Mouse (Mus musculus): ENCODE data around the gene Olfr64. TPM values are rescaled to one million over a fixed set of nuclear protein-coding genes. Genes with fewer than 3 reads are reported as not detected.

Olfr64 gene
- not detected for total RNA-seq (2023)

DNA sequence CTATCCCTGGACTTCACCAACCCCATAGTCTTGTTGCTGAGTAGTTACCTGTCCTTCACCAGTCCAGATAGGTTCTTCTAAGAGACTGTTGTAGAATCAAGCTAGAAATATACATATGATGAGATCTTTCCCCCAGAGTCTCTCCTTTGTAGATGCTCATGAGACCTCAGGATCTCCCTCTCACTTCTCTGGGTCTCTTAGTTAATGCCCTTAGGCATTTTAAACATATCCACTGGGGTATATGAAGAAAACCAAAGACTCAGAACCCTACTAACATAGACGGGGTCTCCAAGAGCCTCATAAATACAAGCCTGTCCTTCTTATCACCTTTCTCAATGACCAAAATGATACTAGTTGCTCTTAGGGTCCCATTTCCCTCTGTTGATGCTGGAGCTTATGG is at the start of gene Olfr64:
Olfr64 (minus strand) TSS at position 101 of the 400 bp plus-strand sequence.

DNA sequence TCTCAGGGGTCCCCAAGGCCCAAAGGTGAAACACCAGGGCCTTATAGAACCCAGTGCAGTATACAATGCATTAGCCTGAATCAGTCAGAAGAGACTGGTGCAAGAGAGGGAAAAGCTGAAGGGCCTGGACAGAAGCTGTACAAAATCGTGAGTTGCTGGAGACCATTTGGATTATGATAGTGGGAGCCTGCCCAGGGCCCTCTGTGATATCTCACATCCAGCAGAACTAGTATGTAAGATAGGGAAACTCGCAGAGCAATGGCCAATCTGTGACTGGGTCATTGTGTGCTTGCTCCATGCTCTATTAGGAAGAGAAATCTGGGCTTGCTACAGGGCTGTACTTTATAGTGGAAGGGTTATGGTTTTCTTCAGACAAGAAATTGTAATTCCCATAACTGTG is 40.0 kb upstream of the Olfr64 start, which contains the start of gene Olfr632:
Olfr632 (plus strand) TSS at position 84 of the 400 bp plus-strand sequence.

DNA sequence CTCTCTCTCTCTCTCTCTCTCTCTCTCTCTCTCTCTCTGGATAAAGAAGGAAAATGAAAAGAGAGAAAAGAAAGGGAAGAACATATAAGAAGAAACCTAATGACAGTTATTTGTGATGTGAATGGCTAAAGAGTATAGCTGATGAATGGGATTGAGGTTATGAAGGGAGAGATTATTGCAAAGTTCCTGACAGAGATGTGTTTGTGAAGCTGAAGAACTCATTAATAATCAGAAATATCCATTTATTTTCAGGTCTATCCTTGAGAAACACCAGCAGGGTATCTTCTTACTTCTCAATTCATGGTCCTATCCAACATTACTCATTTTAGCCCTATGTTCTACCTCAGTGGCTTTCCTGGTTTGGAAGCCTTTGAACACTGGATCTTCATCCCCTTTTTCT is 34.2 kb upstream of the Olfr64 start, which contains the start of gene Olfr631:
Olfr631 (plus strand) TSS at position 301 of the 400 bp plus-strand sequence.

DNA sequence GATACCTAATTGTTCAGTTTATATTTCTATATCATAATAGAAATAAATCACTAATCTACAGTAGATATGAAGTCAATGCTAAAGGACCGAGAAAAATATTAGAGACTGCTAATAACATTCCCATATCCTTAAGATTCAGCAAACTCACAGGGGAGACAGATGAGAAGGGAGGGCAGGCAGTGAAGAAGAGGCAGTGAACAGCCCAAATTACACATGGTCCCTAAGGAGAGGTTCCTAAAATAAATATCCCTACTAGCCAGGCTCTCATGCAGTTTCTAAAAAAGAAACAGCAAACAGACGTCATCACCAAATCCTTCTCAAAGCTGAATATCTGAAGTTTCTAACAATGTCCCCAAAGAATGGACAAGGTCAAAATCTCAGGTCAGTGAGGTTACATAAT is 8.9 kb upstream of the Olfr64 start, which contains the start of gene Olfr65:
Olfr65 (plus strand) TSS at position 301 of the 400 bp plus-strand sequence.

GRCm38 (mm10) chr7:103886152-103886551 is 8.1 kb downstream of the Olfr64 start, which contains the start of gene Olfr66:
TSS of gene Olfr66 (minus strand) at chr7:103886252.

GRCm38 (mm10) chr7:103853090-103853489 is 41.2 kb downstream of the Olfr64 start, which contains the start of gene Hbb-y:
TSS of gene Hbb-y (minus strand) at chr7:103853216.

DNA sequence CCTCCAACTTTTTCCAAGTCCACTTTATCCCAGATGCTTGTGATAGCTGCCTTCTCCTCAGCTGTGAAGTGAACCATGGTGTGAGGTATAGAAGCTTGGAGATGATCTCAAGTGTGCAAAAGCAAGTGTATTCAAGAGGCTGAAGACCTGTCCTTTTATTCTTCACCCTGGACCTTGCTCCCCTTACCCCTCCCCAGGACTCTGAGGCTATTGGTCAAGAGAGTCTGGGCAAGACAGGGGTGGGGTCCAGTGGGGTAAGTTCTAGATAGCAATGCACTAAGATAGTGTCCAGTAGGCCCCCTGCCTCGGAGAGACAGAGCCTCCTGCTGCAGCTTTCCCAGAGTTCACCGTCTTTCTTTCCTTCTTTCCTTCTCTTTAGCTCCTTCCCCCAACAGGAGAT is 51.3 kb downstream of the Olfr64 start, which contains the start of gene Hbb-bh1:
Hbb-bh1 (minus strand) TSS at position 131 of the 400 bp plus-strand sequence.

DNA sequence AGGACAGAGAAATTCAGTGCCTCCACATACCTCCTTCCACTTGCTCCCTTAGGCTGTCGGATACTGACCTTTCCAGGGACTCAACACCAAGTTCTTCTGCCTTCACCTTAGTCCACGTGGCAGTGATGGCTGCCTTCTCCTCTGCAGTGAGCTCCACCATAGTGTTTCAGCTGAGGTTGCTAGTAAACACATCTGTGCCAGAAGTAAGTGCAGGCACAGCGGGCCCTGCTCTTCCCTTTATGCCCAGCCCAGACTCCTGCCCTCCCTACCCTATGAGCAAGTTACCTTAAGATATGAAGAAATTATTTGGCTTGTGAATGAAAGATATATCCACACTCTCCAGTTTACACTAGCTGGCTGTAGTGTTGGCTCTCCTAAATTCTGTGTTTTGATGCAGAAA is 54.0 kb downstream of the Olfr64 start, which contains the start of gene Hbb-bh2:
Hbb-bh2 (minus strand) TSS at position 253 of the 400 bp plus-strand sequence.

Other genes with a start within 250 kb of the Olfr64 start
- not detected for gene Olfr623, start 230.8 kb downstream of the Olfr64 start, total RNA-seq (2023)
- under 1 TPM in 1 of 2 experiments, not detected in 1; 0.07 TPM for gene Olfr624, start 223.3 kb downstream of the Olfr64 start, total RNA-seq (2023)
- not detected for gene Olfr625-ps1, start 211.8 kb downstream of the Olfr64 start, total RNA-seq (2023)
- gene Olfr243, start 179.8 kb downstream of the Olfr64 start, total RNA-seq (2023), result not detected
- not detected for gene Olfr628, start 164.1 kb downstream of the Olfr64 start, total RNA-seq (2023)
- gene Olfr629, start 149.5 kb downstream of the Olfr64 start, total RNA-seq (2023), result not detected
- not detected for gene Olfr630, start 137.2 kb downstream of the Olfr64 start, total RNA-seq (2023)
- gene Olfr69, start 122.9 kb downstream of the Olfr64 start, total RNA-seq (2023), result not detected
- gene Olfr68, start 114.8 kb downstream of the Olfr64 start, total RNA-seq (2023), result not detected
- gene Olfr67, start 102.7 kb downstream of the Olfr64 start, total RNA-seq (2023), result not detected
- 100 to 1,000 TPM; 136 to 209 TPM for gene Hbb-bt, start 80.5 kb downstream of the Olfr64 start, total RNA-seq (2023)
- 1,000 to 10,000 TPM in 1 of 2 experiments, 100 to 1,000 TPM in 1; 881 to 1,070 TPM for gene Hbb-bs, start 66.4 kb downstream of the Olfr64 start, total RNA-seq (2023)
- not detected for gene Hbb-bh2, start 54.0 kb downstream of the Olfr64 start, total RNA-seq (2023)
- gene Hbb-bh1, start 51.3 kb downstream of the Olfr64 start, total RNA-seq (2023), result not detected
- gene Hbb-y, start 41.3 kb downstream of the Olfr64 start, total RNA-seq (2023), result not detected
- gene Olfr66, start 8.2 kb downstream of the Olfr64 start, total RNA-seq (2023), result not detected
- gene Olfr65, start 9.0 kb upstream of the Olfr64 start, total RNA-seq (2023), result not detected
- gene Olfr631, start 34.3 kb upstream of the Olfr64 start, total RNA-seq (2023), result not detected
- not detected for gene Olfr632, start 39.9 kb upstream of the Olfr64 start, total RNA-seq (2023)
- gene Olfr633, start 50.0 kb upstream of the Olfr64 start, total RNA-seq (2023), result not detected
- not detected for gene Olfr635, start 76.7 kb upstream of the Olfr64 start, total RNA-seq (2023)
- gene Olfr638, start 104.3 kb upstream of the Olfr64 start, total RNA-seq (2023), result not detected
- gene Olfr639, start 122.8 kb upstream of the Olfr64 start, total RNA-seq (2023), result under 1 TPM in 1 of 2 experiments, not detected in 1; 0.13 TPM
- not detected for gene Olfr640, start 131.1 kb upstream of the Olfr64 start, total RNA-seq (2023)
- gene Olfr641, start 141.0 kb upstream of the Olfr64 start, total RNA-seq (2023), result not detected
- gene Olfr642, start 158.2 kb upstream of the Olfr64 start, total RNA-seq (2023), result not detected
- gene 4930516K23Rik, start 167.0 kb upstream of the Olfr64 start, total RNA-seq (2023), result not detected
- gene Olfr644, start 177.4 kb upstream of the Olfr64 start, total RNA-seq (2023), result not detected
- gene Olfr645, start 191.0 kb upstream of the Olfr64 start, total RNA-seq (2023), result not detected
- gene Olfr646, start 210.4 kb upstream of the Olfr64 start, total RNA-seq (2023), result not detected
- gene Ubqln5, start 235.3 kb upstream of the Olfr64 start, total RNA-seq (2023), result not detected
- not detected for gene Olfr643, start 242.9 kb upstream of the Olfr64 start, total RNA-seq (2023)
- not detected for gene Ubqln3, start 248.8 kb upstream of the Olfr64 start, total RNA-seq (2023)